Mouse (Mus musculus): ENCODE data around the gene Irf3. TPM values are rescaled to one million over a fixed set of nuclear protein-coding genes. Genes with fewer than 3 reads are reported as not detected.

Gene Irf3
- total RNA-seq, 2 experiments from 2014 or later, result 31.4 to 42.7 TPM

DNA sequence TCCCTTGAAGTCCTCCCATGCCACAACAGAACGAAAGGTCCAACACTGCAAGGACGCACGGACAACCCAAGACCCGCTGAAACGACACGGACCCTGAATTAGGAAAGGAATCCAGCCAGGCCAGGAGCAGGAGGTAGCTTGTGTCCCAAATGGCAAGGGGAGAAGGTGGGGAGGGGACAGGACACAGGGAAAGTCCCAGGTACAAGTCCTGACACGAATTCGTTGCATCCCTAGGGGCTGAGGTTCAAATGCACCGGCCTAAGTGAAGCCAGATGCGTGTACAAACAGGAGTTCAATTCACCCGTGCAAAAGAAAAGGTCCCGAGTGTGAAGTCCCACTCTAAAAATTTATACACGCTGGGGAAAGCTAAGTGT, 54.1 kb downstream of the Irf3 start:
- intact Hi-C loops (cut with DNase I), result no loop called here
- DNase-seq (ENCODE audit: low spot score in 2 of 2), result no peak

Small RNA genes lying within 50 kb of the gene (microRNA-seq; reads per million reads assigned to microRNA genes)
- 2.0 to 3.2 reads per million in 2 experiments for gene Mir7054

Other genes with a start within 250 kb of the Irf3 start
- gene Vrk3, start 249.2 kb upstream of the Irf3 start, total RNA-seq (2021), result 10 to 100 TPM; 26.0 to 29.4 TPM
- under 1 TPM; 0.41 to 0.78 TPM for gene Zfp473, start 246.6 kb upstream of the Irf3 start, total RNA-seq (2021)
- gene Nup62, start 181.6 kb upstream of the Irf3 start, total RNA-seq (2021), result 10 to 100 TPM; 27.3 to 30.4 TPM
- gene Il4i1, start 181.3 kb upstream of the Irf3 start, total RNA-seq (2021), result 1 to 10 TPM; 1.9 to 2.4 TPM
- gene Atf5, start 181.0 kb upstream of the Irf3 start, total RNA-seq (2021), result 10 to 100 TPM; 23.3 to 25.5 TPM
- gene Akt1s1, start 148.7 kb upstream of the Irf3 start, total RNA-seq (2021), result 10 to 100 TPM; 78.5 to 79.1 TPM
- gene Tbc1d17, start 148.6 kb upstream of the Irf3 start, total RNA-seq (2021), result 10 to 100 TPM; 61.6 to 72.9 TPM
- 10 to 100 TPM; 26.4 to 27.3 TPM for gene Pnkp, start 140.5 kb upstream of the Irf3 start, total RNA-seq (2021)
- 100 to 1,000 TPM; 286 to 287 TPM for gene Ptov1, start 127.9 kb upstream of the Irf3 start, total RNA-seq (2021)
- 10 to 100 TPM; 88.8 to 89.5 TPM for gene Med25, start 104.9 kb upstream of the Irf3 start, total RNA-seq (2021)
- gene Fuz, start 101.6 kb upstream of the Irf3 start, total RNA-seq (2021), result 10 to 100 TPM; 20.7 to 25.5 TPM
- gene Ap2a1, start 68.2 kb upstream of the Irf3 start, total RNA-seq (2021), result 100 to 1,000 TPM; 325 to 334 TPM
- 1 to 10 TPM; 1.6 to 3.6 TPM for gene Tsks, start 54.4 kb upstream of the Irf3 start, total RNA-seq (2021)
- gene Cpt1c, start 22.8 kb upstream of the Irf3 start, total RNA-seq (2021), result 10 to 100 TPM; 89.3 to 95.9 TPM
- gene Prmt1, start 11.1 kb upstream of the Irf3 start, total RNA-seq (2021), result 100 to 1,000 TPM; 140 to 163 TPM
- gene Bcl2l12, start 1.1 kb downstream of the Irf3 start, total RNA-seq (2021), result 1 to 10 TPM; 2.7 TPM
- 100 to 1,000 TPM; 161 to 163 TPM for gene Scaf1, start 18.7 kb downstream of the Irf3 start, total RNA-seq (2021)
- gene Rras, start 20.3 kb downstream of the Irf3 start, total RNA-seq (2021), result 10 to 100 TPM; 12.0 to 13.8 TPM
- 10 to 100 TPM; 59.1 to 65.5 TPM for gene Prr12, start 55.2 kb downstream of the Irf3 start, total RNA-seq (2021)
- 10 to 100 TPM; 48.5 to 53.0 TPM for gene Nosip, start 64.8 kb downstream of the Irf3 start, total RNA-seq (2021)
- 1 to 10 TPM; 7.3 to 7.6 TPM for gene Prrg2, start 65.0 kb downstream of the Irf3 start, total RNA-seq (2021)
- 1 to 10 TPM; 5.3 to 6.0 TPM for gene Rcn3, start 94.6 kb downstream of the Irf3 start, total RNA-seq (2021)
- 10 to 100 TPM; 22.7 to 24.1 TPM for gene Fcgrt, start 106.2 kb downstream of the Irf3 start, total RNA-seq (2021)
- 100 to 1,000 TPM; 410 to 413 TPM for gene Rps11, start 126.8 kb downstream of the Irf3 start, total RNA-seq (2021)
- gene Rpl13a, start 131.1 kb downstream of the Irf3 start, total RNA-seq (2021), result 100 to 1,000 TPM; 630 to 639 TPM
- gene Gm45713, start 138.6 kb downstream of the Irf3 start, total RNA-seq (2021), result not detected
- gene Flt3l, start 138.8 kb downstream of the Irf3 start, total RNA-seq (2021), result 1 to 10 TPM; 3.3 to 5.4 TPM
- 10 to 100 TPM; 45.8 to 49.3 TPM for gene Pih1d1, start 156.7 kb downstream of the Irf3 start, total RNA-seq (2021)
- gene Aldh16a1, start 156.9 kb downstream of the Irf3 start, total RNA-seq (2021), result 10 to 100 TPM; 13.6 to 14.1 TPM
- 1,000 to 10,000 TPM; 1,365 to 1,520 TPM for gene Slc17a7, start 166.3 kb downstream of the Irf3 start, total RNA-seq (2021)
- gene Gfy, start 181.9 kb downstream of the Irf3 start, total RNA-seq (2021), result under 1 TPM in 1 of 2 experiments, not detected in 1; 0.18 TPM
- not detected for gene Pth2, start 183.3 kb downstream of the Irf3 start, total RNA-seq (2021)
- 1 to 10 TPM; 5.2 to 5.3 TPM for gene Ccdc155, start 207.2 kb downstream of the Irf3 start, total RNA-seq (2021)
- gene Dkkl1, start 214.5 kb downstream of the Irf3 start, total RNA-seq (2021), result 10 to 100 TPM; 25.1 to 29.2 TPM
- 1 to 10 TPM; 2.8 to 5.5 TPM for gene Tead2, start 218.1 kb downstream of the Irf3 start, total RNA-seq (2021)
- 1 to 10 TPM; 2.5 to 4.4 TPM for gene Cd37, start 241.5 kb downstream of the Irf3 start, total RNA-seq (2021)
- gene Slc6a16, start 243.4 kb downstream of the Irf3 start, total RNA-seq (2021), result 1 to 10 TPM; 1.6 to 1.9 TPM

Measured in left cerebral cortex, postnatal 25 days (tissue).